Mouse (Mus musculus) layer of hippocampus, postnatal 14 days (tissue): ENCODE results near the gene Mgat4b. TPM values are rescaled to one million over a fixed set of nuclear protein-coding genes. Genes with fewer than 3 reads are reported as not detected.

Source experiments
- DNase-seq, 2 experiments: peaks; one replicate each; pipeline ENCODE4 v3.0.0; 2021 to 2022; ENCODE audit warnings: low spot score in 2 of 2, mixed read lengths in 1 of 2
- total RNA-seq, 2 experiments: library from RNA; stranded (reverse); gene quantifications; 2 replicates each; pipeline ENCODE4 v1.2.3; 2021

Mgat4b gene
- total RNA-seq, 2 experiments from 2014 or later: 166 to 175 TPM

- DNase-seq: no peak
Observed at GRCm38 (mm10) chr11:50223783-50224662, 13.3 kb downstream of the Mgat4b start.

GRCm38 (mm10) chr11:50224671-50225530 lies 14.2 kb downstream of the Mgat4b start:
- peak; percentile 84 to 85 for DNase-seq

- DNase-seq: no peak
Observed at GRCm38 (mm10) chr11:50225611-50226378, 15.1 kb downstream of the Mgat4b start.

- no peak for DNase-seq
Observed at GRCm38 (mm10) chr11:50226406-50226805, 15.7 kb downstream of the Mgat4b start.

- DNase-seq: no peak
Observed at GRCm38 (mm10) chr11:50227226-50227625, 16.5 kb downstream of the Mgat4b start.

- no peak for DNase-seq
Observed at GRCm38 (mm10) chr11:50227736-50228135, 17.0 kb downstream of the Mgat4b start.

- no peak for DNase-seq
Observed at GRCm38 (mm10) chr11:50228772-50229171, 18.1 kb downstream of the Mgat4b start.

GRCm38 (mm10) chr11:50229252-50229910 lies 18.7 kb downstream of the Mgat4b start:
- DNase-seq: no peak

GRCm38 (mm10) chr11:50230481-50231304 lies 20.0 kb downstream of the Mgat4b start:
- no peak for DNase-seq

GRCm38 (mm10) chr11:50231411-50231810 lies 20.7 kb downstream of the Mgat4b start:
- DNase-seq: peak in 1 of 2 experiments; percentile 67

GRCm38 (mm10) chr11:50233022-50233421 lies 22.3 kb downstream of the Mgat4b start:
- no peak for DNase-seq

GRCm38 (mm10) chr11:50233993-50234392 lies 23.3 kb downstream of the Mgat4b start:
- no peak for DNase-seq

- DNase-seq: no peak
Observed at GRCm38 (mm10) chr11:50234606-50235005, 23.9 kb downstream of the Mgat4b start.

- peak; percentile 71 to 87 for DNase-seq
Observed at GRCm38 (mm10) chr11:50236540-50236936, 25.8 kb downstream of the Mgat4b start.

- DNase-seq: no peak
Observed at GRCm38 (mm10) chr11:50236937-50237835, 26.5 kb downstream of the Mgat4b start.

- DNase-seq: no peak
Observed at GRCm38 (mm10) chr11:50238324-50238723, 27.6 kb downstream of the Mgat4b start, which contains the start of gene Ltc4s. Gene Ltc4s (minus strand): TSS chr11:50238616.

GRCm38 (mm10) chr11:50238821-50239791 lies 28.4 kb downstream of the Mgat4b start:
- DNase-seq: peak in 1 of 2 experiments; percentile 4
